ENCODE assay signal across 30 mouse cellular contexts in the genomic region with DNA sequence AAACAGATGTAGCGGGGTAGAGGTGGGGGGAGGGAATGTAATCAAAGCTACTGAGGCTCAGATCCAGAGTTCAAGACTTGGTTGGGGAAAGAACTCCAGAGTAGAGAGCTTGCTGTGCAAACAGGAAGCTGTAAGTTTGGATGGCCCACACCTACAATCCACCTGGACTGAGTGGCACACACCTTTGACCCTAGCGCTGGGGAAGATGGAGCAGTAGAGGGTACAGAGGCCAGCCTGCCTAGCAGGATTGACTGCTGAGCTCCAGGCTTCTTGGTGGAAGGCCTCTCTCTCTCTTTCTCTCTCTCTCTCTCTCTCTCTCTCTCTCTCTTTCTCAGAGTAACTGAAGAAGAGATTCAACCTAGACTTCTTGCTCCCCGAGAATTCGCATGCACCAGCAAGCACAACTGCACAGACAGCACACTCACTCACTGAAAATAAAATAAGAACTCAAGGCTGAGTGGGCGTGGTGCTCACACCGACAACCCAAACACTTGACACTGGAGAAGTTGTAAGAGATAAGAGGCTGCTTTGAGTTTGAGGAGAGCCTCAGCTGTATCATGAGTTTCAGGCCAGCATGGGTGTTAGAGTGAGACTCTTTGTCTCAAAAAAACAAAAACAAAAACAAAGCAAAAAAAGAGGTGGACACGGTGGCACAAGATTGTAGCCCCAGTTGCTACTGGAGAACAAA. TPM values are rescaled to one million over a fixed set of nuclear protein-coding genes. Genes with fewer than 3 reads are reported as not detected.
A peak's percentile ranks its signal among the peaks of the same experiment; 100 is the strongest.
DNase-seq lines count a peak whose midpoint lies in the region; ATAC-seq lines count a peak whose summit lies in the region.
"Had no signal": no experiment of that assay in that cellular context is flagged by ENCODE, and none has a peak within 500 bp of the region (broad histone marks: within the 10 kb centered on the region; RNA-seq: fewer than 3 reads in every experiment).

No protein-coding gene starts in this region.

- H3K9me3 ChIP-seq in heart, embryonic 10.5 days, result no peaks in the 10 kb centered on the region
- no peaks in the 10 kb centered on the region for H3K9me3 ChIP-seq in liver, embryonic 11.5 days (ENCODE audit: control insufficient read depth, low read length)
- no peaks in the 10 kb centered on the region for H3K9me3 ChIP-seq in kidney, embryonic 14.5 days (ENCODE audit: control insufficient read depth, low read length)
- H3K9me3 ChIP-seq: kidney, embryonic 15.5 days; midbrain, embryonic 13.5 days had no signal

- H3K27me3 ChIP-seq in heart, embryonic 10.5 days (ENCODE audit: insufficient read depth, poor library complexity, severe bottlenecking), result peaks cover 5% of the 10 kb centered on the region; the same call in 1 of the 2 replicates
- no peaks in the 10 kb centered on the region for H3K27me3 ChIP-seq in liver, embryonic 11.5 days (replicated peaks; ENCODE audit: control insufficient read depth, insufficient read depth, low read length)
- no peaks in the 10 kb centered on the region for H3K27me3 ChIP-seq in kidney, embryonic 14.5 days (ENCODE audit: control insufficient read depth, insufficient read depth, low read length)
- H3K27me3 ChIP-seq: midbrain, embryonic 13.5 days had no signal

- no peak overlapping the region for H3K4me3 ChIP-seq in heart, embryonic 10.5 days
- H3K4me3 ChIP-seq in liver, embryonic 11.5 days (ENCODE audit: low read depth, low read length), result no peak overlapping the region
- H3K4me3 ChIP-seq in kidney, embryonic 14.5 days (ENCODE audit: low read length), result no peak overlapping the region

- no peak for DNase-seq in heart, embryonic 10.5 days (ENCODE audit: low spot score)
- DNase-seq in heart, postnatal 25 days (ENCODE audit: low spot score), result no peak
- DNase-seq in ovary, adult 18-20 months (ENCODE audit: low spot score), result peak; percentile 53
- DNase-seq in ovary, postnatal 10 days (ENCODE audit: low spot score), result no peak
- no peak for DNase-seq in liver, embryonic 11.5 days (ENCODE audit: low spot score)
- DNase-seq in neural tube, embryonic 10.5 days (ENCODE audit: extremely low spot score, low spot score), result no peak
- DNase-seq: adrenal gland, postnatal 36 days; cerebellum, adult 18-20 months; gastrocnemius, postnatal 10 days; heart, adult 11 months; kidney, postnatal 4 days; lung, embryonic 14.5 days; lung, postnatal 4 days; right cerebral cortex, adult 18-20 months; thymus, adult 18-20 months had no signal

- H3K27ac ChIP-seq in heart, embryonic 10.5 days, result peak overlapping the region; percentile 93
- peak overlapping the region; percentile 60; the same call in 1 of the 2 replicates for H3K27ac ChIP-seq in liver, embryonic 11.5 days (ENCODE audit: low read depth, low read length)
- no peak overlapping the region for H3K27ac ChIP-seq in kidney, embryonic 14.5 days (ENCODE audit: low read depth, low read length)
- H3K27ac ChIP-seq: midbrain, embryonic 13.5 days had no signal

- H3K4me2 ChIP-seq in liver, embryonic 11.5 days, result peak overlapping the region; percentile 0; the same call in 1 of the 2 replicates
- no peak overlapping the region for H3K4me2 ChIP-seq in kidney, embryonic 14.5 days (replicated peaks; ENCODE audit: low read depth, low read length)

- peak; percentile 56 for ATAC-seq in liver, embryonic 11.5 days (replicated peaks; ENCODE audit: low FRiP score)
- peak; percentile 76 for ATAC-seq in megakaryocyte-erythroid progenitor cell, adult 5-6 weeks (replicated peaks; ENCODE audit: low FRiP score, low TSS enrichment, poor library complexity, severe bottlenecking)
- no peak for ATAC-seq in kidney, embryonic 14.5 days (ENCODE audit: low FRiP score, low TSS enrichment)
- ATAC-seq: CD4-positive, CD25-positive, alpha-beta regulatory T cell, adult 4 months; inflammation-experienced regulatory T-cells, adult 6 months; midbrain, embryonic 13.5 days had no signal

- no peaks in the 10 kb centered on the region for H3K36me3 ChIP-seq in heart, embryonic 10.5 days
- no peaks in the 10 kb centered on the region for H3K36me3 ChIP-seq in liver, embryonic 11.5 days (ENCODE audit: control insufficient read depth, insufficient read depth, low read length)
- no peaks in the 10 kb centered on the region for H3K36me3 ChIP-seq in kidney, embryonic 14.5 days (ENCODE audit: control insufficient read depth, insufficient read depth, low read length)
- H3K36me3 ChIP-seq: kidney, embryonic 15.5 days; midbrain, embryonic 13.5 days had no signal

- no peak overlapping the region for H3K9ac ChIP-seq in liver, embryonic 11.5 days (ENCODE audit: low read depth, low read length)
- no peak overlapping the region for H3K9ac ChIP-seq in kidney, embryonic 14.5 days (ENCODE audit: low read depth, low read length)

- intact Hi-C loops in heart, postnatal 25 days (cut with DNase I), result no loop called here

- WGBS in heart, embryonic 10.5 days, result 66% methylated on average over 7 of the region's 7 CpGs
- WGBS in liver, embryonic 11.5 days, result 53% methylated on average over 7 of the region's 7 CpGs
- WGBS in kidney, embryonic 14.5 days, result 80% methylated on average over 7 of the region's 7 CpGs

- peaks cover 37% of the 10 kb centered on the region for H3K4me1 ChIP-seq in heart, embryonic 10.5 days
- peaks cover 26% of the 10 kb centered on the region for H3K4me1 ChIP-seq in liver, embryonic 11.5 days (replicated peaks; ENCODE audit: control insufficient read depth, insufficient read depth, low read length)
- no peaks in the 10 kb centered on the region; the same call in 1 of the 2 replicates for H3K4me1 ChIP-seq in kidney, embryonic 14.5 days (ENCODE audit: control insufficient read depth, insufficient read depth, low read length)

RNA-seq across cellular contexts. Expression of a gene that starts 1.3 kb away (rescaled TPM):
- polyA plus RNA-seq in heart, embryonic 10.5 days (2016; fragmentation: Nextera tagmentation; extraction: Ambion mirVana), result 18.8 and 21.8 TPM in 2 replicates
- total RNA-seq in heart, postnatal 25 days (2021), result 1 to 10 TPM; 2.3 to 2.5 TPM
- polyA plus RNA-seq in liver, embryonic 11.5 days (2014; fragmentation: Nextera tagmentation; extraction: Ambion mirVana), result 16.7 and 18.0 TPM in 2 replicates
- not detected in 2 replicates for total RNA-seq in megakaryocyte-erythroid progenitor cell, adult 5-6 weeks (2014; fragmentation: Nextera tagmentation)
- not detected in 2 replicates for total RNA-seq in megakaryocyte-erythroid progenitor cell, adult 5-6 weeks (2017)
- 16.9 and 22.6 TPM in 2 replicates for polyA plus RNA-seq in kidney, embryonic 14.5 days (2014; fragmentation: Nextera tagmentation; extraction: Ambion mirVana)
- total RNA-seq: neutrophil, adult 5-6 weeks had no signal
- polyA plus RNA-seq: CD4-positive, CD25-positive, alpha-beta regulatory T cell, adult 4 months; erythroblast, embryonic 14.5 days; inflammation-experienced regulatory T-cells, adult 6 months had no signal

RNA-seq across cellular contexts. Expression of a gene that starts 2.8 kb away (rescaled TPM):
- 0.25 and 7.5 TPM in 2 replicates for polyA plus RNA-seq in heart, embryonic 10.5 days (2016; fragmentation: Nextera tagmentation; extraction: Ambion mirVana)
- not detected for total RNA-seq in heart, postnatal 25 days (2021)
- 42.9 and 43.8 TPM in 2 replicates for polyA plus RNA-seq in liver, embryonic 11.5 days (2014; fragmentation: Nextera tagmentation; extraction: Ambion mirVana)
- not detected in 2 replicates for total RNA-seq in megakaryocyte-erythroid progenitor cell, adult 5-6 weeks (2014; fragmentation: Nextera tagmentation)
- not detected in 2 replicates for total RNA-seq in megakaryocyte-erythroid progenitor cell, adult 5-6 weeks (2017)
- polyA plus RNA-seq in kidney, embryonic 14.5 days (2014; fragmentation: Nextera tagmentation; extraction: Ambion mirVana), result not detected in 2 replicates
- total RNA-seq: adrenal gland, postnatal 36 days; ES-E14; layer of hippocampus, postnatal 14 days; neutrophil, adult 5-6 weeks had no signal
- polyA plus RNA-seq: CD4-positive, CD25-positive, alpha-beta regulatory T cell, adult 4 months; forebrain, embryonic 14.5 days; hindbrain, embryonic 11.5 days; limb, embryonic 11.5 days; lung, embryonic 14.5 days; midbrain, embryonic 13.5 days had no signal

RNA-seq across cellular contexts. Expression of a gene that starts 12.3 kb away (rescaled TPM):
- 31.5 and 44.7 TPM in 2 replicates for polyA plus RNA-seq in heart, embryonic 10.5 days (2016; fragmentation: Nextera tagmentation; extraction: Ambion mirVana)
- total RNA-seq in heart, postnatal 25 days (2021), result 10 to 100 TPM; 81.8 to 84.9 TPM
- polyA plus RNA-seq in liver, embryonic 11.5 days (2014; fragmentation: Nextera tagmentation; extraction: Ambion mirVana), result 22.8 and 26.2 TPM in 2 replicates
- total RNA-seq in megakaryocyte-erythroid progenitor cell, adult 5-6 weeks (2014; fragmentation: Nextera tagmentation), result 67.4 and 83.1 TPM in 2 replicates
- total RNA-seq in megakaryocyte-erythroid progenitor cell, adult 5-6 weeks (2017), result 36.4 and 45.6 TPM in 2 replicates
- polyA plus RNA-seq in kidney, embryonic 14.5 days (2014; fragmentation: Nextera tagmentation; extraction: Ambion mirVana), result 30.7 and 33.3 TPM in 2 replicates

RNA-seq across cellular contexts. Expression of a gene that starts 14.8 kb away (rescaled TPM):
- 15.6 and 24.1 TPM in 2 replicates for polyA plus RNA-seq in heart, embryonic 10.5 days (2016; fragmentation: Nextera tagmentation; extraction: Ambion mirVana)
- total RNA-seq in heart, postnatal 25 days (2021), result 10 to 100 TPM; 18.0 to 25.8 TPM
- 76.2 and 79.5 TPM in 2 replicates for polyA plus RNA-seq in liver, embryonic 11.5 days (2014; fragmentation: Nextera tagmentation; extraction: Ambion mirVana)
- total RNA-seq in megakaryocyte-erythroid progenitor cell, adult 5-6 weeks (2014; fragmentation: Nextera tagmentation), result 291 and 408 TPM in 2 replicates
- total RNA-seq in megakaryocyte-erythroid progenitor cell, adult 5-6 weeks (2017), result 32.8 and 68.9 TPM in 2 replicates
- 7.6 and 11.4 TPM in 2 replicates for polyA plus RNA-seq in kidney, embryonic 14.5 days (2014; fragmentation: Nextera tagmentation; extraction: Ambion mirVana)
- total RNA-seq: neutrophil, adult 5-6 weeks had no signal
- polyA plus RNA-seq: CD4-positive, CD25-positive, alpha-beta regulatory T cell, adult 4 months had no signal

RNA-seq across cellular contexts. Expression of a gene that starts 34.6 kb away (rescaled TPM):
- polyA plus RNA-seq in heart, embryonic 10.5 days (2016; fragmentation: Nextera tagmentation; extraction: Ambion mirVana), result 0.15 TPM in 1 of 2 replicates, not detected in the other
- not detected for total RNA-seq in heart, postnatal 25 days (2021)
- polyA plus RNA-seq in liver, embryonic 11.5 days (2014; fragmentation: Nextera tagmentation; extraction: Ambion mirVana), result not detected in 2 replicates
- 0.45 TPM in 1 of 2 replicates, not detected in the other for total RNA-seq in megakaryocyte-erythroid progenitor cell, adult 5-6 weeks (2014; fragmentation: Nextera tagmentation)
- not detected in 2 replicates for total RNA-seq in megakaryocyte-erythroid progenitor cell, adult 5-6 weeks (2017)
- polyA plus RNA-seq in kidney, embryonic 14.5 days (2014; fragmentation: Nextera tagmentation; extraction: Ambion mirVana), result 0.51 TPM in 1 of 2 replicates, not detected in the other
- total RNA-seq: adrenal gland, postnatal 36 days had no signal
- polyA plus RNA-seq: embryonic facial prominence, embryonic 11.5 days; erythroblast, embryonic 14.5 days; forebrain, embryonic 14.5 days; heart, embryonic 16.5 days; hindbrain, embryonic 11.5 days; inflammation-experienced regulatory T-cells, adult 6 months; lung, embryonic 14.5 days had no signal
